Mouse (Mus musculus): ENCODE measurements around the gene Map4. TPM values are rescaled to one million over a fixed set of nuclear protein-coding genes. Genes with fewer than 3 reads are reported as not detected.

Gene Map4
- polyA plus RNA-seq, 1 experiment from 2014 or later, result 69.1 TPM

DNA sequence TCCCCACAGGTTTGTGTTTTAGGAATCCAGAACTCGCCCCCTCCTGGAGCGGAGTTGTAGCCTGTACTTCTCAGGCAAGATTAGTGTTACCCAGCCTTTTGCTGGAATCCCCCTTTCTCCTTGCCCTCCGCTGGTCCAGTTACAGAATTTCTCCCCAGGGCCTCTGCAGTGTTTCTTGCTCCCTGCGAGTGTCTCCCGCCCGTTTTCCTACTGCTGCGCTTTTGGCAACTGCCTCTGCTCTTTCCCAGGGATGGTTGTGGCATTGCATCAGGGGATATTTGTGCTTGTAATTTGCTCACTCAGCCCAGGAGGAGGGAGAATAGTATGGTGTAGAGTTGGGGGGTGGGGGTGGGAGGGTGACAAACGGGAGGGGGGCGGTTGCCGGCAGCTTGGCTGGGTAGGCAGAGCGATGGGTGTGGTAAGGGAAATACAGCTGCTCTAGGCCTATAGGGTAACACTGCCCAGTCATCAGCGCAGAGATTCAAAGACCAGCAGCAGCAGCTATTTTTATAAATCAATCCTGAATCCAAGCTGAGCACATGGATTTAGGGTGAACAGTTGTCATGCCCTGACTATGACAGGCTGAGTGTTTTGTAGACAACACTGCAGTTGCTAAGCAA is 1.6 kb downstream of the Map4 start:
- Histone ChIP-seq H3K4me3 (peak overlapping the region; percentile 82), H3K36me3 (no peaks in the 10 kb centered on the region), H3K27me3 (ENCODE audit: insufficient read depth, poor library complexity, severe bottlenecking) (no peaks in the 10 kb centered on the region), H3K27ac (peak overlapping the region; percentile 95), H3K9me3 (no peaks in the 10 kb centered on the region), H3K4me1 (peaks cover 15% of the 10 kb centered on the region)
- 1% methylated on average over 12 of the region's 12 CpGs for WGBS
- DNase-seq (ENCODE audit: low spot score), result peak; percentile 81

DNA sequence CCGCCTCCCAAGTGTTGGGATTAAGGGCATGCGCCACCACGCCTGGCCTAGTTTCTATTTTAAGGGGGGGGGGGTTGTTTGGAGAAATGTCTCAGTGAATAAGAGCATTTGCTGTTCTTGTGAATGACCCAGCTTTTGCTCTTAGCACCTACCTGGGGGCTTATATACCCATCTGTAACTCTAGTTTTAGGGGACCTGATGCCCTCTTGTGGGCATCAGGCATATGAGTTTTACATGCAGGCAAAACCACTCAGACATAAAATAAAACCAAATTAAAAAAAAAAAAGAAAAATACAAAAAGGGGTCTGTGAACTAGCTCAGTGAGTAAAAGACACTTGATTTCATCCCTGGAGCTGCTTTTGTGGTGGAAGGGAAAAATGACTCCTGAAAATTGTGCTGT is 8.1 kb downstream of the Map4 start:
- no peak overlapping the region for H3K27ac ChIP-seq
- 0 out of 2 replicates have a peak, but pooled peaks cover 4% of the 10 kb centered on the region for H3K36me3 ChIP-seq
- H3K9me3 ChIP-seq, result no peaks in the 10 kb centered on the region
- no peak for DNase-seq (ENCODE audit: low spot score)
- H3K27me3 ChIP-seq (ENCODE audit: insufficient read depth, poor library complexity, severe bottlenecking), result no peaks in the 10 kb centered on the region
- WGBS, result 81% methylated on average over 3 of the region's 3 CpGs
- no peak overlapping the region for H3K4me3 ChIP-seq
- no peaks in the 10 kb centered on the region for H3K4me1 ChIP-seq

DNA sequence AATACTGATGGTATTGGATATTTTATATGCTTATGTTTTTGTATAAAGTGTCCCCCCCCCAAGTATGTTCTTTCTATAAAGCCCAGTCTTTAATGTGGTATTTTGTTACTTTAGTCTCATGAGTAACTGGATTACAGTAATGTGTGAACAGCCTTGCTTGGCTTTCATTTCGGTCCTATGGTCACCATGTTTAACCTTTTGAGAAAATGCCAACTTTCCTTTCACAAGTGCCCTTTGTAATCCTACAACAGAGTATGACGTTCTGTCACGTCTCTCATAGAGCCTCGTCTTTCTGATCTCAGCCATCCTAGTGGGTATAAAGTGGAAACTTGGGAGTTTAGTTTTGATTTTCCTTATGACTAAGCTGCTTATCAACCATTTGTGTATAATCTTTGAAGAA is 11.5 kb downstream of the Map4 start:
- Histone ChIP-seq H3K27me3 (ENCODE audit: insufficient read depth, poor library complexity, severe bottlenecking) (no peaks in the 10 kb centered on the region), H3K4me1 (no peaks in the 10 kb centered on the region), H3K9me3 (no peaks in the 10 kb centered on the region), H3K4me3 (no peak overlapping the region), H3K36me3 (0 out of 2 replicates have a peak, but pooled peaks cover 4% of the 10 kb centered on the region), H3K27ac (no peak overlapping the region)
- 81% methylated on average over 4 of the region's 4 CpGs for whole genome bisulfite sequencing
- no peak for DNase-seq (ENCODE audit: low spot score)

DNA sequence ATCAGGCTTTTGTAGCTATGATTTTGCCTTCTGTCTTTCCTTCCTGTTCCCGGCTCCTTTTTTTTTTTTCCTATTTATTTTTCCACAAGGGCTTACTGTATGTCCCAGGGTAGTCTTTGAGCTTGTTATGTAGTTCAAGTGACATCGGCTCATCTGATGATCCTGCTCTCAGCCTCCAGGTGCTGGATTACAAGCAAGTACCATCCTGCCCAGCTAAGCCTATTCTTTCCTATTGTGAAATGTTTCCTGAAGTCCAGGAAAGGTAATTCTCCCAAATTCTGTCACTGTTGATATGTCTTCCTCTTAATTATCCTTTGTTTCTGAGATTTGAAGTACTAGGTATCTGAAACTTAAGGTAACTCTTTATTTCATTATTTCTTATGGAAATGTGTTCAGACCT is 13.5 kb downstream of the Map4 start:
- Histone ChIP-seq H3K27me3 (ENCODE audit: insufficient read depth, poor library complexity, severe bottlenecking) (no peaks in the 10 kb centered on the region), H3K9me3 (no peaks in the 10 kb centered on the region), H3K4me1 (no peaks in the 10 kb centered on the region; the same call in 1 of the 2 replicates), H3K27ac (no peak overlapping the region), H3K36me3 (no peaks in the 10 kb centered on the region), H3K4me3 (no peak overlapping the region)
- DNase-seq (ENCODE audit: low spot score), result no peak
- 77% methylated on average over 2 of the region's 2 CpGs for WGBS

DNA sequence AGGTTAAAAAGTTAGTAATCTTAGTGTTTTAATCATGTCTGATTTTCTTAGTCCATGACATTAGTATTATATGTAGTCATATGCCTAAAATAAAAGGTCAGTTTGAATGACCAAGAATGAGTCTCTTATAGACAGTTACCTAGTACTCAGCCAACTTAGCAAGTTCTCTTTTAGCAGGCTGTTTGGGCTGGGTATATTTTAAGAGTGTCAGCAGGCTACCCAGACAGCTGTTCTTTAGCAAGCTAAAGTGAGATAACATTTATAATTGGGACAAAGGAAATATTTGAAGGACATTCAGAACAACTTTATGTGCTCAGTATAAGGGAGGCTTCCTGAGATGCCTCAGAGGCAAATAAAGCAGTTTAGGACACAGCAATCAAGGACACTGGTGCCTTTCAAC is 17.3 kb downstream of the Map4 start:
- H3K36me3 ChIP-seq, result no peaks in the 10 kb centered on the region
- peaks cover 5% of the 10 kb centered on the region for H3K4me1 ChIP-seq
- DNase-seq (ENCODE audit: low spot score), result no peak
- no peak overlapping the region for H3K4me3 ChIP-seq
- H3K27me3 ChIP-seq (ENCODE audit: insufficient read depth, poor library complexity, severe bottlenecking), result no peaks in the 10 kb centered on the region
- no peaks in the 10 kb centered on the region for H3K9me3 ChIP-seq
- no peak overlapping the region for H3K27ac ChIP-seq

DNA sequence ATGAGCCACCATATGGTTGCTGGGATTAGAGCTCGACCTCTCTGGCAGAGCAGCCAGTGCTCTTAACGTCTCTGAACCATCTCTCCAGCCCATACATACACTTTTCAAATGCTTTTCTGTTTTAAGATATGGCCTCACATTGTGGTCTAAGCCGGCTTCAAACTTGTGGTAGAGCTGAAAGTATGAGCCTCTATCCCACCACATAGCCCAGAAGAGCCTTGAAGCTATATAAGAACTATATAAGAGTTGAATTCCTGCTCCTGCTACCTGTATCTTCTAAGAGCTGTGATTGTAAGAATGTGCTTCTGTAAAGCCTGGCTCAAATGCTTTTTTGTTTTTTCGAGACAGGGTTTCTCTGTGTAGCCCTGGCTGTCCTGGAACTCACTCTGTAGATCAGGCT is 18.5 kb downstream of the Map4 start:
- WGBS, result 86% methylated on average over 4 of the region's 4 CpGs
- Histone ChIP-seq H3K27ac (no peak overlapping the region), H3K9me3 (no peaks in the 10 kb centered on the region), H3K4me3 (no peak overlapping the region), H3K4me1 (peaks cover 5% of the 10 kb centered on the region), H3K36me3 (no peaks in the 10 kb centered on the region), H3K27me3 (ENCODE audit: insufficient read depth, poor library complexity, severe bottlenecking) (no peaks in the 10 kb centered on the region)
- no peak for DNase-seq (ENCODE audit: low spot score)

DNA sequence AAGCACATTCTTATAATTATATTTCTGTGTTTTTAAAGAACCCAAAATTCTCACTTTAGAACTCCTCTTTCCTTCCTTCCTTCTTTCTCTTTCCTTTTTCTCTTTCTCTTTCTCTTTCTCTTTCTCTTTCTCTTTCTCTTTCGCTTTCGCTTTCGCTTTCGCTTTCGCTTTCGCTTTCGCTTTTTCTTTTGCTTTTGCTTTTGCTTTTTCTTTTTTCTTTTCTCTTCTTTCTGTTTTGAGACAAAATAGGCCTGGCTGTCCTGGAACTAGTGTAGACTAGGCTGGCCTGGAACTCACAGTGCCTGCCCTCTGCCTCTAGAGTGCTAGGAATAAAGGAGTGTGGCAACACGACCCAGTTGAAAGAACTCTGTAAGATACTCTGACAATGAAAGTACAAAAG is 22.3 kb downstream of the Map4 start:
- no peaks in the 10 kb centered on the region for H3K36me3 ChIP-seq
- H3K9me3 ChIP-seq, result no peaks in the 10 kb centered on the region
- peaks cover 5% of the 10 kb centered on the region for H3K4me1 ChIP-seq
- no peak overlapping the region for H3K27ac ChIP-seq
- H3K27me3 ChIP-seq (ENCODE audit: insufficient read depth, poor library complexity, severe bottlenecking), result no peaks in the 10 kb centered on the region
- no peak for DNase-seq (ENCODE audit: low spot score)
- WGBS, result 88% methylated on average over 8 of the region's 8 CpGs
- H3K4me3 ChIP-seq, result no peak overlapping the region

DNA sequence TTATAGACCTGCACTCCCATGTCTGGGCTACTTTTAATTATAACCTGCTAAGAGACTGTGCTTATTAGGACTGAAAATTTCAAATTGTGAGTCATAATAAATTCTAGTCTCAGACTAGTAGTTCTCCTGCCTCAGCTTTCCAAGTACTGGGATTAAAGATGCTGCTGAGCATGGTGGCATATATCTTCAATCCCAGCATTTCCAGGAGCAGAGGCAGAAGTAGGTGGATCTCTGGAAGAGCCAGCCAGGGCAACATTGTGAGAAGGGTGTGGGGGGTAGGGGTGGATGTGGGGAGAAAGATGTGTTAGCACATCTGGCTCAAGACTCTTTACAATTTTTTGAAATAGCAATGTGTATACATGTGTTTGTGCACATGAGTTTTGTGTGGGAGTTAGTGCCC is 23.4 kb downstream of the Map4 start:
- no peaks in the 10 kb centered on the region for H3K36me3 ChIP-seq
- no peak overlapping the region for H3K4me3 ChIP-seq
- DNase-seq (ENCODE audit: low spot score), result no peak
- H3K4me1 ChIP-seq, result peaks cover 9% of the 10 kb centered on the region
- no peaks in the 10 kb centered on the region for H3K9me3 ChIP-seq
- no peak overlapping the region for H3K27ac ChIP-seq
- no peaks in the 10 kb centered on the region for H3K27me3 ChIP-seq (ENCODE audit: insufficient read depth, poor library complexity, severe bottlenecking)

DNA sequence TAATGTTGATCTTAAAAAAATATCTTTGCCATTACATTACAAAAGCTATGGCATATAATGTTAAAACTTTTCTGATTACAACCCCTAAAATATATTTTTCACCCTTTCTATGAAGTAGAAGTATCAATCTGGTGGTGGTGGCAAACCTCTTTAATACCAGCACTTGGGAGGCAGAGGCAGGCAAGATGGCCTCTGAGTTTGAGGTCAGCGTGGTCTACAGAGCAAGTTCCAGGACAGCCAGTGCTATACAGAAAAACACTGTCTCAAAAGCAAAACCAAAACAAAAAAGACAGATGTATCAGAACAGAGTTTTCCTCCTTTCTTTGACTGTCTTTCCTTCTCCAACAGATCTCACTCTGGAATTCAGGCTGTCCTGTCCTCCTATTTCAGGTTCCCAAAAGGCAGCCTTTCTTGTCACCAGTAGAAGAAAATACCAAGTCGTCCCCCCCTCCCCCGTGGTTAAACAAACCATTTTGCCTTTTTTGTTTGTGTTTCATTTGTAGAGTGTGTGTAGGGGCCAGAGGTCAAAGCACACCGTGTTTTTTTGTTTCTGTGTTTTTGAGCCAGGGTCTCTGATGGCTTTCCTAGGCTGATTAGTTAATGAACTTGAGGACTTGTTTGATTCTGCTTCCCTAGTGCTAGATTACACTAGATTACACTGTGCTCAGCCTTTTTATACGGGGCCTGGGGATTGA is 28.3 kb downstream of the Map4 start:
- no peak overlapping the region for H3K4me3 ChIP-seq
- H3K36me3 ChIP-seq, result no peaks in the 10 kb centered on the region
- peaks cover 7% of the 10 kb centered on the region; the same call in 1 of the 2 replicates for H3K4me1 ChIP-seq
- no peak overlapping the region for H3K27ac ChIP-seq
- 53% methylated on average over 5 of the region's 5 CpGs for WGBS
- no peak for DNase-seq (ENCODE audit: low spot score)
- no peaks in the 10 kb centered on the region for H3K27me3 ChIP-seq (ENCODE audit: insufficient read depth, poor library complexity, severe bottlenecking)
- no peaks in the 10 kb centered on the region for H3K9me3 ChIP-seq

DNA sequence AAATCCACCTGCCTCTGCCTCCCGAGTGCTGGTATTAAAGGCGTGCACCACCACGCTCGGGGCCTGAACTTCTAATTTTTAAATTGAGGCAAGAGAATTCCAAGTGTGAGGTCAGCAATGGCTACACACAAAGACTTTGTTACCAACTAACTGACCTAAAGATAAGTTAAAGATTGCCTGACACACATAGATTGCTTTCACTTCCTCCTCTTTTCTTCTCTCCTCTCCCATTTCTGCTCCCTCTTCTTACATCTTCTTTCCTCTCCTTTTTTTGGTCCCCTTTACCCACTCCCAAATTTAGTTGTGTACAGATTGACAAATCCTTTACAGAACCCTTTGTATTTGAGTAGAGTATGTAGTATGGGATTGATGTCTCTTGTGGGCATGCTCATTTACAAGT is 29.3 kb downstream of the Map4 start:
- Histone ChIP-seq H3K27me3 (ENCODE audit: insufficient read depth, poor library complexity, severe bottlenecking) (no peaks in the 10 kb centered on the region), H3K27ac (no peak overlapping the region), H3K36me3 (no peaks in the 10 kb centered on the region), H3K4me3 (no peak overlapping the region), H3K4me1 (peaks cover 7% of the 10 kb centered on the region; the same call in 1 of the 2 replicates), H3K9me3 (no peaks in the 10 kb centered on the region)
- no peak for DNase-seq (ENCODE audit: low spot score)
- WGBS, result 88% methylated on average over 4 of the region's 4 CpGs

DNA sequence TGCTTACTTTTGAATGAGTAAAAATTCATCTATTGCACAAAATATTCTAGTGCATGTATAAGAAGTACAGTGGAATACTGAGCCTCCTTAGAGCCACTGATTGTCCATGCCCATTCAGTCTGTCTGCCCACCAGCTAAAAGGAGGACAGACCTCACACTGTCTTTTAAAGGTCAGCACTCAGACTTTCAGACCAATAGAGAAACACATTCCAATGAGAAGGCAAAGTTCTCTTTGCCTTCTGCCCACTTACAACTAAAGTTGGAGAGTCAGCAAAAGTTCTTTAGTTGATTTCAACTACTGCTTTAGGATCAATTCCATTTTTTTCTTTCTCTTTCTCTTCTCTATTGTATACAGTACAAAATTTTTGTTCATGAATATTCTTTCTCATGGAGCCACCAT is 33.5 kb downstream of the Map4 start:
- H3K27me3 ChIP-seq (ENCODE audit: insufficient read depth, poor library complexity, severe bottlenecking), result no peaks in the 10 kb centered on the region
- H3K27ac ChIP-seq, result no peak overlapping the region
- no peaks in the 10 kb centered on the region for H3K9me3 ChIP-seq
- DNase-seq (ENCODE audit: low spot score), result no peak
- no peak overlapping the region for H3K4me3 ChIP-seq
- H3K4me1 ChIP-seq, result peaks cover 2% of the 10 kb centered on the region; the same call in 1 of the 2 replicates
- no peaks in the 10 kb centered on the region for H3K36me3 ChIP-seq

DNA sequence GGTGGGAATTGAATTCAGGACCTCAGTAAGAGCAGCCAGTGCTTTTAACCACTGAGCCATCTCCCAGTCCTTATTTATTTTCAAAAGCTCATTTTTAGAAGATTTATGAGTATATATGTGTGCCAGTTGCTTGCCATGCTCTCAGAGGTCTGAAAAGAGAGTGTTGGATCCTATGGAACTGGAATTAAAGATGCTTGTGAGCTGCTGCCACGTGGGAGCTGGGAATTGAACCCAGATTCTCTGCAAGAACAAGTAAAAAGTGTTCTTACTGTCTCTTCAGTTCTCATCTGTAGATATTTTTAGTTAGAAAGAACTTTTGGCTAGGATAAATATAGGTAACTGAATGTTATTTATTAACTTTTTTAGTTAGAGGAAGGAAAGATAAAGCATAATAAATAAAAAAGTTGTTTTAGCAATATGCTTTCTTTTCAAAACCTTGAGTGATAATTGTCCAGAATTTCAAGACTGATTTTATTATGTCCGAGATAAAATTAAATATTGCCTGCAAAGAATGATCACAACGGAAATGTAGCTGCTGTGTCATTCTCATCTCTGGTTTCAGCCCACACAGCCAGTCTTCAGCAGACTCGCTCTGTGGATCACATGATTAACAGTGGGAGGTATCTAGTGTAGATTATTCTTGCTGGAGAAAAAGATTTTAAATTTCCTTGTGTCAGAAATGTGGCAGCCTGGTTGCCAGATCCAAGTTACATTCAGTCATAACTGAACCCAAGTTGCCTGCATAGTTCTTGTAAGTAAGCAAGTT is 37.3 kb downstream of the Map4 start:
- Histone ChIP-seq H3K4me1 (no peaks in the 10 kb centered on the region), H3K27me3 (ENCODE audit: insufficient read depth, poor library complexity, severe bottlenecking) (no peaks in the 10 kb centered on the region), H3K9me3 (no peaks in the 10 kb centered on the region), H3K36me3 (no peaks in the 10 kb centered on the region), H3K27ac (no peak overlapping the region), H3K4me3 (no peak overlapping the region)
- 66% methylated on average over 4 of the region's 4 CpGs for WGBS
- DNase-seq (ENCODE audit: low spot score), result no peak

DNA sequence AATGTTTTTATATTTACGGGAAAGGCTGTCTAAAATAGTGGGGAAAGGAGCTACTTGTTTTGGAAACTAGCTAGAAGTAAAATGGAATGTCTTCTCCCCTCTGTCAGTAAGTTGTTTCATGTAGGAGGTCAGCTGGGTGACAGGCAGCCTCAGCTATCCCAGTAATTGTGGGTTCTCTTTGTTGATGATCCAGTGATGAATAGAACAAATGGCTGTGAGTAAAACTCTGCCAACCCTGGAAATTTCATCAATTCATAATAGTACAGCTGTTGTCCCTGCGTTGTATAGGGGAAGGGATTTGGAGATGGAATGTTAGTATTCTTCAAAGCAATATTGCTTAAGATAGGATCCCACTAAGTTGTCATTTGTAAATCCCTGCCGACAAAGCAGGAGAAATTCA is 37.9 kb downstream of the Map4 start:
- no peaks in the 10 kb centered on the region for H3K4me1 ChIP-seq
- no peak overlapping the region for H3K27ac ChIP-seq
- DNase-seq (ENCODE audit: low spot score), result no peak
- H3K36me3 ChIP-seq, result no peaks in the 10 kb centered on the region
- no peaks in the 10 kb centered on the region for H3K9me3 ChIP-seq
- H3K4me3 ChIP-seq, result no peak overlapping the region
- H3K27me3 ChIP-seq (ENCODE audit: insufficient read depth, poor library complexity, severe bottlenecking), result no peaks in the 10 kb centered on the region
- WGBS, result 83% methylated on average over 3 of the region's 3 CpGs

Data from heart, embryonic 10.5 days (tissue).